Mouse (Mus musculus) hindbrain, embryonic 12.5 days (tissue): ENCODE data around the gene Mbnl2. TPM values are rescaled to one million over a fixed set of nuclear protein-coding genes. Genes with fewer than 3 reads are reported as not detected.

Source experiments
- ATAC-seq: fragments of 200-750 bp; cut with Nextera tagmentation; 2 replicates; pipeline ENCODE4 v1.8.0; 2017; ENCODE audit warnings: moderate TSS enrichment; ENCODE audit not compliant: low FRiP score
- H3K27ac ChIP-seq: fragments of 300-500 bp; sonication (generic); 2 replicates; pipeline ENCODE4 v1.5.1; 2016; ENCODE audit warnings: mild to moderate bottlenecking
- H3K27me3 ChIP-seq: fragments of 300-500 bp; sonication (generic); 2 replicates; pipeline ENCODE4 v1.6.1; 2016; ENCODE audit warnings: mild to moderate bottlenecking
- H3K36me3 ChIP-seq: fragments of 300-500 bp; sonication (generic); 2 replicates; pipeline ENCODE4 v1.6.1; 2016; ENCODE audit warnings: mild to moderate bottlenecking
- H3K4me1 ChIP-seq: fragments of 300-500 bp; sonication (generic); 2 replicates; pipeline ENCODE4 v1.6.1; 2016
- H3K4me2 ChIP-seq: fragments of 300-500 bp; sonication (generic); replicated peaks from 2 replicates; pipeline ENCODE4 v1.6.1; 2016; ENCODE audit warnings: mild to moderate bottlenecking
- H3K4me3 ChIP-seq: fragments of 300-500 bp; sonication (generic); 2 replicates; pipeline ENCODE4 v1.5.1; 2016; ENCODE audit warnings: mild to moderate bottlenecking
- H3K9ac ChIP-seq: fragments of 300-500 bp; sonication (generic); 2 replicates; pipeline ENCODE4 v1.6.1; 2016; ENCODE audit warnings: mild to moderate bottlenecking, moderate library complexity
- H3K9me3 ChIP-seq: fragments of 300-500 bp; sonication (generic); replicated peaks from 2 replicates; pipeline ENCODE4 v1.6.1; 2016; ENCODE audit warnings: mild to moderate bottlenecking
- WGBS: fragments of 180-500 bp; shearing (Covaris S2); methylation state at CpG from one replicate; pipeline ENCODE4 v1.1.7; 2016; 5-methylcytosine and 5-hydroxymethylcytosine counted together
- polyA plus RNA-seq: library from polyadenylated mRNA; unstranded; fragments of >200 nt; fragmentation: Nextera tagmentation; extraction: Ambion mirVana; gene quantifications from 2 replicates; pipeline ENCODE4 v1.2.1, GENCODE M21; 2016

Mbnl2 gene
- polyA plus RNA-seq, 1 experiment from 2014 or later: 47.2 TPM

- no peaks in the 10 kb centered on the region for H3K36me3 ChIP-seq
- no peak overlapping the region for H3K27ac ChIP-seq
- H3K27me3 ChIP-seq: no peaks in the 10 kb centered on the region
- H3K4me2 ChIP-seq: no peak overlapping the region
- 82% methylated on average over 5 of the region's 5 CpGs for WGBS
- no peak overlapping the region for H3K9ac ChIP-seq
- H3K4me1 ChIP-seq: peaks cover 34% of the 10 kb centered on the region
- no peak for ATAC-seq
- H3K9me3 ChIP-seq: no peaks in the 10 kb centered on the region
- H3K4me3 ChIP-seq: no peak overlapping the region
Measured at GRCm38 (mm10) chr14:120292133-120292532, 16.7 kb downstream of the Mbnl2 start.

- WGBS: 88% methylated on average over 6 of the region's 6 CpGs
- no peak overlapping the region for H3K27ac ChIP-seq
- H3K4me3 ChIP-seq: no peak overlapping the region
- H3K36me3 ChIP-seq: no peaks in the 10 kb centered on the region
- H3K27me3 ChIP-seq: no peaks in the 10 kb centered on the region
- peaks cover 34% of the 10 kb centered on the region for H3K4me1 ChIP-seq
- no peak for ATAC-seq
- no peak overlapping the region for H3K9ac ChIP-seq
- H3K9me3 ChIP-seq: no peaks in the 10 kb centered on the region
- no peak overlapping the region for H3K4me2 ChIP-seq
Measured at GRCm38 (mm10) chr14:120292617-120293195, 17.2 kb downstream of the Mbnl2 start.

GRCm38 (mm10) chr14:120294480-120294879 lies 19.0 kb downstream of the Mbnl2 start:
- peak overlapping the region; percentile 44; the same call in 1 of the 2 replicates for H3K27ac ChIP-seq
- H3K4me2 ChIP-seq: no peak overlapping the region
- 85% methylated on average over 6 of the region's 6 CpGs for WGBS
- no peak overlapping the region for H3K9ac ChIP-seq
- peaks cover 32% of the 10 kb centered on the region for H3K4me1 ChIP-seq
- no peaks in the 10 kb centered on the region for H3K36me3 ChIP-seq
- H3K9me3 ChIP-seq: no peaks in the 10 kb centered on the region
- no peak overlapping the region for H3K4me3 ChIP-seq
- ATAC-seq: no peak
- no peaks in the 10 kb centered on the region for H3K27me3 ChIP-seq

GRCm38 (mm10) chr14:120295355-120296220 lies 20.1 kb downstream of the Mbnl2 start:
- Histone ChIP-seq H3K4me3 (no peak overlapping the region), H3K27me3 (no peaks in the 10 kb centered on the region), H3K9me3 (no peaks in the 10 kb centered on the region), H3K4me1 (peaks cover 37% of the 10 kb centered on the region), H3K9ac (no peak overlapping the region), H3K27ac (no peak overlapping the region; the same call in 1 of the 2 replicates), H3K4me2 (no peak overlapping the region), H3K36me3 (no peaks in the 10 kb centered on the region)
- WGBS: 81% methylated on average over 13 of the region's 13 CpGs
- no peak for ATAC-seq

- Histone ChIP-seq H3K36me3 (no peaks in the 10 kb centered on the region), H3K9ac (no peak overlapping the region), H3K27me3 (no peaks in the 10 kb centered on the region), H3K4me3 (no peak overlapping the region), H3K4me1 (peaks cover 37% of the 10 kb centered on the region), H3K4me2 (no peak overlapping the region), H3K9me3 (no peaks in the 10 kb centered on the region), H3K27ac (peak overlapping the region; percentile 7; the same call in 1 of the 2 replicates)
- WGBS: 76% methylated on average over 17 of the region's 17 CpGs
- ATAC-seq: no peak
Measured at GRCm38 (mm10) chr14:120296231-120297006, 20.9 kb downstream of the Mbnl2 start.

- no peaks in the 10 kb centered on the region for H3K9me3 ChIP-seq
- peak overlapping the region; percentile 31 for H3K27ac ChIP-seq
- WGBS: 60% methylated on average over 16 of the region's 16 CpGs
Measured at GRCm38 (mm10) chr14:120297137-120297749, 21.8 kb downstream of the Mbnl2 start.

GRCm38 (mm10) chr14:120297833-120298232 lies 22.4 kb downstream of the Mbnl2 start:
- H3K27me3 ChIP-seq: no peaks in the 10 kb centered on the region
- no peak for ATAC-seq
- WGBS: 70% methylated on average over 6 of the region's 6 CpGs
- peaks cover 32% of the 10 kb centered on the region for H3K4me1 ChIP-seq
- H3K9me3 ChIP-seq: no peaks in the 10 kb centered on the region
- H3K27ac ChIP-seq: no peak overlapping the region
- no peak overlapping the region for H3K9ac ChIP-seq
- no peak overlapping the region for H3K4me3 ChIP-seq
- H3K36me3 ChIP-seq: no peaks in the 10 kb centered on the region
- H3K4me2 ChIP-seq: no peak overlapping the region

More at GRCm38 (mm10) chr14:120297137-120297749, 21.8 kb downstream of the Mbnl2 start:
- Histone ChIP-seq H3K9ac (no peak overlapping the region), H3K27me3 (no peaks in the 10 kb centered on the region), H3K36me3 (no peaks in the 10 kb centered on the region), H3K4me2 (no peak overlapping the region), H3K4me3 (no peak overlapping the region), H3K4me1 (peaks cover 31% of the 10 kb centered on the region)
- no peak for ATAC-seq

GRCm38 (mm10) chr14:120298439-120298838 lies 23.0 kb downstream of the Mbnl2 start:
- Histone ChIP-seq H3K9me3 (no peaks in the 10 kb centered on the region), H3K27me3 (no peaks in the 10 kb centered on the region), H3K4me2 (no peak overlapping the region), H3K27ac (no peak overlapping the region), H3K4me3 (no peak overlapping the region), H3K9ac (no peak overlapping the region), H3K4me1 (peaks cover 38% of the 10 kb centered on the region), H3K36me3 (no peaks in the 10 kb centered on the region)
- WGBS: 84% methylated on average over 5 of the region's 5 CpGs
- no peak for ATAC-seq

- no peak for ATAC-seq
- Histone ChIP-seq H3K4me3 (no peak overlapping the region), H3K36me3 (no peaks in the 10 kb centered on the region), H3K4me2 (no peak overlapping the region), H3K27me3 (no peaks in the 10 kb centered on the region), H3K9me3 (no peaks in the 10 kb centered on the region), H3K9ac (no peak overlapping the region), H3K27ac (no peak overlapping the region), H3K4me1 (peaks cover 38% of the 10 kb centered on the region)
- WGBS: 74% methylated on average over 3 of the region's 3 CpGs
Measured at GRCm38 (mm10) chr14:120299716-120300115, 24.2 kb downstream of the Mbnl2 start.

- Histone ChIP-seq H3K4me3 (no peak overlapping the region), H3K36me3 (no peaks in the 10 kb centered on the region), H3K9me3 (no peaks in the 10 kb centered on the region), H3K4me1 (peaks cover 38% of the 10 kb centered on the region), H3K27ac (no peak overlapping the region), H3K4me2 (no peak overlapping the region), H3K27me3 (no peaks in the 10 kb centered on the region), H3K9ac (no peak overlapping the region)
- no peak for ATAC-seq
- 71% methylated on average over 4 of the region's 4 CpGs for WGBS
Measured at GRCm38 (mm10) chr14:120300191-120300590, 24.7 kb downstream of the Mbnl2 start.

GRCm38 (mm10) chr14:120300814-120301213 lies 25.3 kb downstream of the Mbnl2 start:
- Histone ChIP-seq H3K4me1 (peaks cover 34% of the 10 kb centered on the region), H3K27ac (no peak overlapping the region), H3K9me3 (no peaks in the 10 kb centered on the region), H3K4me3 (no peak overlapping the region), H3K36me3 (no peaks in the 10 kb centered on the region), H3K27me3 (no peaks in the 10 kb centered on the region), H3K4me2 (no peak overlapping the region), H3K9ac (no peak overlapping the region)
- ATAC-seq: no peak
- WGBS: 95% methylated on average over 4 of the region's 4 CpGs
